Mouse (Mus musculus) lung, postnatal 36 days (tissue): ENCODE results near the gene Usp10.

Experiments
- DNase-seq: peaks from one replicate; pipeline ENCODE4 v3.0.0; 2022; ENCODE audit warnings: mixed read lengths

Gene Usp10

DNA sequence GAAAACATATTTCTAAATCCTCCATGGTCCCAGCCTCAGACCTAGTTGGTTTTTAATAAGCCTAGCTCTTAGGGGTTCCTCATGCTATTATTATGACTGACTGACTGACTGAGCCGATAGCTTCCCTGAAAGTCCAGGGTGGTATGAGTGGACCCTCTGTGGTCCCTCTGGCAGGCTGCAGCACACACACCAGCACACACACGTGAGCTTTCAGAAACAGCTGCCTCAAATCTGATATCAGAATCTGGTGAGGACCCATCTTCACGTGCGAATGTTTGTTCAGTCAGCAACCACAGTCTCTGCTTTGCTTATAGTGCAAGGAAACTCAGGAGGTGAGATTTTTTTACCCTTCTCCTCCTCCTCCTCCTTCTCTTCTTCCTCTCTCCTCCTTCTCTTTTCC, 54.7 kb downstream of the Usp10 start:
- DNase-seq: no peak

- DNase-seq: no peak
Measured at GRCm38 (mm10) chr8:119967435-119967834, 57.3 kb downstream of the Usp10 start.

DNA sequence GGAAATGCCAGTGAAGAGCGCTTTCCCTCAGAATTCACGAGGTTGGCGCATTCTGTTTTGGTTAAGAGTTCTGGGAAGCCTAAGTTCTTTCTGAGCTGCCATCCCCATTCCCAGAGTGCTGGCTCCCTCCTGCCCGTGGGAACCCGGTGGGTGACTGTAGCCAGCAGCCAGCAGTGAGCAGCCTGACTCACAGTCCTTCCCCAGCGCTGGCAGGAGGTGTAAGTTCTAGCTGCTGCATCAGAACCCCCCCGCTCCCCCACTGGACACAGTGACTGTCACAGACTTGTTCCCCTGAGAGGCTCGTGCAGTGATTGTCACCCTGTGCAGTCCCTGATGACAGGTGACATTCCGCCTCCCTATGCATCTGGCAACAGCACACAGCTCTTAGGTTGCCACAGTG, 60.0 kb downstream of the Usp10 start:
- DNase-seq: no peak

GRCm38 (mm10) chr8:119972558-119972957, 62.4 kb downstream of the Usp10 start:
- no peak for DNase-seq

DNA sequence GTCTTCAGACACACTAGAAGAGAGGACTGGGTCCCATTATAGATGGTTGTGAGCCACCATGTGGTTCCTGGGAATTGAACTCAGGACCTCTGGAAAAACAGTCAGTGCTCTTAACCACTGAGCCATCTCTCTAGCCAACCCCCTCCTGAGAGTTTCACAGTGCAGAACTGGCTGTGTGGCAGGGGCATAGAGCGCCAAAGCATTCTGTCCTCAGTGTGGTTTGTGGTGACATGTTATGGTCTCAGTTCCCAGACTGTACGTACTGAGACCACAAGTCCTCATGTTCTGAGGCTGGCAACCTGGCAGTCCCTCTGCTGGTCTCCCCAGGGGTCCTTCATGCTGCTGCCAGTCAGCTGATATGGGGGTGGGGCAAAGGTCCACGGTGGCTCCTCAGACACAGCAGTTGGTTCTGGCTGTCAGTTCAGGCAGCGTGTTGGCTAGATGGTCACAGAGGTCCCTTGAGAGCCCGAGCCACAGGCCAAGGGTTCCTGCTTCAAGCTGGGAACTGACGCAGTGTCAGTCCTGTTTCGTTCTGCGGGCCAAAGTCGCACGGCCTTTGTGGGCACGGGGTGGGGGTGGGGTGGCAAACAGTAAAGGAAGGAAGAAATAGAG, 68.7 kb downstream of the Usp10 start:
- DNase-seq: no peak

DNA sequence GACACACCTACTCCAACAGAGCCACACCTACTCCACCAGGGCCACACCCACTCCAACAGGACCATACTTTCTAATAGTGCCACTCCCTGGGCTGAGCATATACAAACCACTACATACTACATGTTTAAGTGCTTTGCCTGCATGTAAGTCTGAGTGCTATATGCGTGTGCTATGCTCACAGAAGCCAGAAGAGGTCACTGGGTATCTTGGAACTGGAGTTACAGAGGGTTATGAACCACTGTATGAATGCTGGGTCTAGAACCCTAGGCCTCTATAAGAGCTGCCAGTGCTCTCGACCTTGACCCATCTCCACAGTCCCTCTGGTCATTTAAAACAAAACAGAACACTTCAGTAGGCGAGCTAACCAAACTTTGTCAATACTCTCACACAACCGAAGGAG, 71.1 kb downstream of the Usp10 start:
- DNase-seq: no peak

DNA sequence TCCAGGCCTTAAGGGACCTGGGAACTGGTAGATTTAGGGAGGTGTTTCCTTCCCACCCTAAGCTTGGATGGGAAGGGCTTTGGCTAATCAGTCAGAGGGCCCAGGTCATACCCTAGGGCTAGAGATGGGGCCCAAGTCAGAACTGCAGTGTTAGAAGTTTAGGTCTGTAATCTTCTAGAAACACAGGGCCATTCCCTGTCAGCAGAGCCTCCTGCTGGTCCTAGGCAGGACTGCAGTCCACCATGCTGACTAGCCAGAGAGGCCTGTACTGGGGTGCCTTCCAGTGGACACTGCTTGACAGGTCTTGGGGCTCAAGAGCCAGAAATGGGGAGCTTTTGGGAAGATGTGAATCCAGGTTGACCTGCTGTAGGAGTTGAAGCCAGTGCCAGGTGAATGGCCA, 73.9 kb downstream of the Usp10 start:
- DNase-seq: peak; percentile 50

GRCm38 (mm10) chr8:119986174-119986573, 76.0 kb downstream of the Usp10 start:
- no peak for DNase-seq

GRCm38 (mm10) chr8:119988087-119988486, 77.9 kb downstream of the Usp10 start:
- DNase-seq: no peak

DNA sequence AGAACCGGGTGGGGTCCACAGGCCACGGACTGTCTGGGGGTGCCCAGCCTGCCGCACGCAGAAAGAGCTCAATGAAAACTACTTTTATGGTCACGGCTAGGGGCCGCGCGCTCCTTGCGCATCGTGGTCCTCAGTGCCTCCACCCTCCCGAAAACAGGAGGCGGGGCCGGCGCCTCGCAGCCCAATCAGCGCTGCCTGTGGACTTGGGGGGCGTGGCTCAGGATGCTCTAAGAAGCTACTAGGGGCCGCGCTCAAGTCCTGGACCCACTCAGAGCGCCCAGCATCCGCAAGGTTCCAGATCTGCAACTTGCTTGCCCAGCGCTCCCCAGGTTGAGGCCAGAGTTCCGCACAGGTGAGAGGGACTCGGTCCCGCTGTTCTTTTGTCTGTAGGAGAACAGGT, 82.1 kb downstream of the Usp10 start, which contains the start of gene Crispld2:
Gene Crispld2, plus strand, starts transcription at position 190 of the 400 bp plus-strand sequence.
- peak; percentile 82 for DNase-seq

DNA sequence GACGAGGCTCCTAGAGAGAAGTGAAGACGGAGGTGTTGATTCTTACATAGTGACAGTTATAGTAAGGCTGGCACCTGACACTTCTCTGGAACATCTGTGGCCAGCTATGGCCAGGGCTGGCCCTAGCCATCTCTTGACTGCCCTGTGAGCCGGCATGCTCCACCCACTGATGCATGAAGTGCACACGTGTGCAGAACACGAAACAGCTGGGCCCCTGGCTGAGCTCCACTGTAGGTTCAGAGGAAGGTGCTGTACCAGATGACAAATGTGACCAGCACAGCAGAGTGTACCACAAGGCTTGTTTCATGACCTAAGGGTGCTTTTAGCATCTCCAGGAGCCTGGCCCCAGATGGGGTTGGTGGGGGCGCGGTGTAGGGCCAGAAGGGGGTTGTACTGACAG, 84.0 kb downstream of the Usp10 start:
- peak; percentile 47 for DNase-seq

DNA sequence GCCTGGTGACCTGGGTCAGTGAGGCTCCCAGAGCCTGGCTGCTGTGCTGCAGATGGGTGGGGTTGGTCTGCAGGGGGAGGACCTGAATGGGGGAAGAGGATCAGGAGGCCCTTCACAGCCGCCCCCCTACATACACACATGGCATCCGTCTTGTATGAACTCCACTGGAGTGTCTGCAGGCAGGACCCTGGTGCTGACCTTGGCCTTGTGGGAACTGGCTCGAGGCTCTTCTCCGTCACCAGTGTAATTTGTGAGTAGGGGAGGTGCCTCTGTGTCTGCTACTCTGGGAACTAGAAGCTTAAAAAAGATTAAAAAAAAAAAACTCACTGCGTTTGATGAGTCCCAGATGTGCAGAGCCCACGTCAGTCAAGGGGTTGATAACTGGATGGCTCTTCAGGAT, 84.4 kb downstream of the Usp10 start:
- DNase-seq: peak; percentile 46

DNA sequence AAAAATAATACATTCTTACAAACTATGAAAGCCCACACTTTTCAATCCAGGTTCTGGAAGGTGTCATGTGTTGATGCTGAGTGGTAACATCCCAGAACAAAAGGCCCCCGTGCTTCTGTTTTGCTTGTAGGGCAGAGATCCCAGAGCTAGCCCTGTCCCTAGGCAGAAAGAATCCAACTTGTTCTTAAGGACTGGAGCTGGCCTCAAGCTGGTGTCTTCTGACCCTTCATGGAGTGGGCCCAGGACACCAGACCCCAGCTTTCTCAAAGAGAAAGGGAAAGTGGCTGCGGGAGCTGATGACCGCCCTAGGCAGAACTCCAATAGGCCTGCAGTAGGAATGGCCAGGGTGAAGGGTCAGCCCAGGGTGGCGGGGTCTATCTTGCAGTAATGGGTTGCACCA, 87.1 kb downstream of the Usp10 start:
- no peak for DNase-seq

DNA sequence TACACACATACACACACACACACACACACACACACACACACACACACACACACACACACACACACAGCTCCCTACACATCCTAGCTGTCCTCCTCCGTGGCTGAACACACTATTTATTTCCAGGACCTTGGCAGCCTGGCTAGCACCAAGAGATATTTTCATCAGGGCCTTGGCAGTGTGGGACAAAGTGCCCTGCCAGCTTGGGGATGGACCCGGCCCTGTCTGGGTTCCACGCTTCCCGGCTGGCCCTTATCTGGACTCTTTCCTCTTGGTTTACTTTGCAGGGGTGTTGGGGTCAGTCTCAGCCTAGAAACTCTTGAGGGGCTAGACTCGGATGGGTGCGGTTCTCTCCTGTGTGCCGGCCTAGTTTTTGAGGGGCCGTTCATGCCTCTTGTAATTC, 90.3 kb downstream of the Usp10 start:
- no peak for DNase-seq

DNA sequence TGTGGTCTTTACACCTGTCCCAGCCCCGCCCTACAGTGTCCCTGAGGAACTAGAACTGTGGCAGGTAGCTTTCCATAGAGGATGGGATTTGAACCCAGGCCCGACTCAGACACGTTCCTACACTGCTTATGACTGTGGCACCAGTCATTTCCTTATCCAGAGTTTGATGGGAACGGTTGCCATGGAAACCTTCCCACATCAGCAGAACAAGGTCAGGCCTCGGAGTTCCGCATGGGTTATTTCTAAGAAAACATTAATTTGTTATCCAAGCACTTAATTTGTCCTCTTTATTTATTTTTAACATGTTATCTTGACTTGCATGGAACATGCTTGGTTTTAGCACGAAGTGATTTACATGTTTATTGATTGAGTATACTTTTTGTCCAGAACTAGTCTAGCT, 91.6 kb downstream of the Usp10 start:
- peak; percentile 76 for DNase-seq

DNA sequence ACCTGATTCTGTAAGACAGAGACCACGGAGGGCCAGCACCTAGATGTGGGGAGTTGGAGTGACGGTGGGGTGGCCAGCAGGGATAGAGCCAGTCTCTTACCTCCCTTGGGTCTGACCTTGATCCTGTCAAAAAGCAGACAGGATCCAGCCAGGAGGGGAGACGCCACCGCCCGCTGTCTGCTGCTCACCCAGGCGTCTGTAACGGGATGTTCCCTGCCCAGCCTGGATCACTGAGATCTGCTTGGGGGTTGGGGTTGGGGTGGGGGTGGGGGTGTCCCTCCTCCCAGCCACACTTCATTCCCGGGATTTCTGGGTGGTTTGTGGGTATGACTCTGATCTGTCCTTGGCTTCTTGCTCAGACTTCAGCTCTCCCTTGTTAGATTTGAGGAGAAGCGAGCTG, 92.2 kb downstream of the Usp10 start:
- no peak for DNase-seq

DNA sequence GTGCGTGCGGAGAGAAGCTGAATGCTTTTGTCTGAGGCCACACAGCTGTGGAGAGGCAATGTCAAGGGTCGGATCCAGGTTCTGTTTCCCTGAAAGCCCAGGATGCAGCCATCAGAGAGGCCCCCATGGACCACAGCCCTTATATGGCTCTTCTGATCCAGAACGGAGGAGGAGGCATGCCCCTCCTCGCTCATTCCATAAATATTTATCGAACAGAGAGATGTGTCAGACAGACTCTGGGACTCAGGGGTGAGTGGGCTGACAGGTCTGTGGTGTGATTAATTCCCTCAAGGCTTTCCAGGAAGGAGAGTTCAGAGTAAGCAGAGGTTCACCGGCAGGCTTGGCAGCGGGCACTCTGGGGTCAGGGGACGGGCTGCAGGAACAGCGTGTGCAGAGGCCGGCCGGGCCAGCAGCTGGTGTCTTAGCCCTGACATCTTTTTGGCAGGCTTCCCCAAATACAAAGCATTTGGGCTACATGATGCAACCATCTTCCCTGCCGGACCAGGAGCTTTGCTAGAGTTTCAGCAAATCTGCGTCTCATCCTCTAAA, 94.1 kb downstream of the Usp10 start:
- peak; percentile 82 for DNase-seq

- no peak for DNase-seq
Measured at GRCm38 (mm10) chr8:120004705-120005381, 94.7 kb downstream of the Usp10 start.

- DNase-seq: no peak
Measured at GRCm38 (mm10) chr8:120006645-120007160, 96.5 kb downstream of the Usp10 start.
